Mouse (Mus musculus) cortical plate, adult 2 months (tissue): Measurements from ENCODE around the gene Nrap.

Experiments used
- CTCF ChIP-seq: fragments of 200-500 bp; IDR thresholded peaks from 2 replicates; pipeline ENCODE4 v1.5.1; 2011; ENCODE audit warnings: mild to moderate bottlenecking, control low read depth, low read length; ENCODE audit not compliant: insufficient read depth; ENCODE audit errors: extremely low read depth
- POLR2A ChIP-seq: fragments of 200-500 bp; IDR thresholded peaks from 2 replicates; pipeline ENCODE4 v1.6.1; 2011; ENCODE audit warnings: mild to moderate bottlenecking, low read length, control low read depth; ENCODE audit not compliant: insufficient read depth; ENCODE audit errors: extremely low read depth

- no peak for TF ChIP-seq POLR2A
- no peak for TF ChIP-seq CTCF
Observed at GRCm38 (mm10) chr19:56391307-56392046, 1.6 kb upstream of the Nrap start.
